Mouse (Mus musculus) T-cell, adult 2 months (primary cell): ENCODE measurements around the gene Tmem95.
"Not testable (repeated sequence)": the region's sequence is repeated elsewhere in the genome, so short reads cannot be mapped to it uniquely, and the experiment has no call there.

Experiments
- DNase-seq: peaks from one replicate; pipeline ENCODE4 v3.0.0; 2022; ENCODE audit warnings: low spot score

Tmem95 gene

GRCm38 (mm10) chr11:69880506-69880852 is 2.7 kb upstream of the Tmem95 start:
- DNase-seq, result peak; percentile 54

- no peak for DNase-seq
Measured at GRCm38 (mm10) chr11:69879711-69880110, 1.9 kb upstream of the Tmem95 start.

GRCm38 (mm10) chr11:69878952-69879351 is 1.1 kb upstream of the Tmem95 start:
- no peak for DNase-seq

GRCm38 (mm10) chr11:69878399-69878798 is 581 bp upstream of the Tmem95 start:
- DNase-seq, result no peak

- DNase-seq, result peak; percentile 91
Measured at GRCm38 (mm10) chr11:69876867-69877266, 951 bp downstream of the Tmem95 start.

GRCm38 (mm10) chr11:69876186-69876585 is 1.6 kb downstream of the Tmem95 start:
- no peak for DNase-seq

GRCm38 (mm10) chr11:69872451-69872850 is 5.4 kb downstream of the Tmem95 start:
- no peak for DNase-seq

GRCm38 (mm10) chr11:69871822-69872221 is 6.0 kb downstream of the Tmem95 start:
- DNase-seq, result no peak

- DNase-seq, result no peak
Measured at GRCm38 (mm10) chr11:69870289-69871069, 7.3 kb downstream of the Tmem95 start.

GRCm38 (mm10) chr11:69867335-69867734 is 10.5 kb downstream of the Tmem95 start:
- DNase-seq, result no peak

- DNase-seq, result no peak
Measured at GRCm38 (mm10) chr11:69865561-69865960, 12.3 kb downstream of the Tmem95 start.

- DNase-seq, result no peak
Measured at GRCm38 (mm10) chr11:69864138-69864860, 13.5 kb downstream of the Tmem95 start.

GRCm38 (mm10) chr11:69863729-69864128 is 14.1 kb downstream of the Tmem95 start:
- not testable (repeated sequence) for DNase-seq

- DNase-seq, result no peak
Measured at GRCm38 (mm10) chr11:69858113-69858998, 19.5 kb downstream of the Tmem95 start, which contains the start of gene Tnk1. Gene Tnk1 (minus strand): TSS chr11:69858730.

- DNase-seq, result peak; percentile 42
Measured at GRCm38 (mm10) chr11:69855347-69855746, 22.5 kb downstream of the Tmem95 start.

- no peak for DNase-seq
Measured at GRCm38 (mm10) chr11:69854680-69855079, 23.1 kb downstream of the Tmem95 start.

- DNase-seq, result no peak
Measured at GRCm38 (mm10) chr11:69853994-69854393, 23.8 kb downstream of the Tmem95 start.

GRCm38 (mm10) chr11:69850754-69851153 is 27.1 kb downstream of the Tmem95 start:
- DNase-seq, result no peak

- no peak for DNase-seq
Measured at GRCm38 (mm10) chr11:69849884-69850283, 27.9 kb downstream of the Tmem95 start.

- DNase-seq, result no peak
Measured at GRCm38 (mm10) chr11:69849128-69849527, 28.7 kb downstream of the Tmem95 start.

- no peak for DNase-seq
Measured at GRCm38 (mm10) chr11:69848021-69848420, 29.8 kb downstream of the Tmem95 start.
